In the genomic region with DNA sequence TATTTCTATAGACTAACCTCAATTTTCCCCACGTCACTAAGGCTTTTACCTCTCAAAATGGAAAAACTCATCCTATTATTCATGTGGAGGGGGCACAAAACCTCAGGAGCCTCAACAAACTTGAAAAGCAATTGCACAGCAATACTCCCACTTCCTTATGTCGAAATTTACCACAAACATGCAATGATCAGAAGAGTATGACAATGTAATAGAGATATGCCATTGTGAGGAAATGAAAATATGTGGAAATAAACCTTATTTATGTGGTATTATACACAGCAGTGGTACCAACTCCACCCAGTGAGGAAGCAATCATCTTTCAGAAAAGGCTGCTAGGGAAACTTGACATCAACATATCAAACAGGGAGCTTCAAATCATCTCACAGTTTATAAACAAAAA, we compare ENCODE assay signal across 26 mouse cellular contexts. TPM values are rescaled to one million over a fixed set of nuclear protein-coding genes. Genes with fewer than 3 reads are reported as not detected.
"Had no signal": no experiment of that assay in that cellular context is flagged by ENCODE, and none has a peak within 500 bp of the region (broad histone marks: within the 10 kb centered on the region; RNA-seq: fewer than 3 reads in every experiment).

No protein-coding gene starts in this region.

- H3K4me1 ChIP-seq: liver, embryonic 13.5 days; liver, embryonic 15.5 days; lung, embryonic 15.5 days; midbrain, embryonic 12.5 days; midbrain, embryonic 15.5 days; neural tube, embryonic 13.5 days; neural tube, embryonic 15.5 days; stomach, embryonic 15.5 days had no signal

- H3K9me3 ChIP-seq: liver, embryonic 13.5 days; liver, embryonic 15.5 days; lung, embryonic 15.5 days; midbrain, embryonic 10.5 days; midbrain, embryonic 12.5 days; midbrain, embryonic 15.5 days; neural tube, embryonic 13.5 days; neural tube, embryonic 15.5 days; stomach, embryonic 15.5 days had no signal

- ATAC-seq: liver, postnatal 0 days; lung, postnatal 0 days; midbrain, embryonic 15.5 days had no signal

- H3K4me3 ChIP-seq: liver, embryonic 13.5 days; liver, embryonic 15.5 days; lung, embryonic 15.5 days; midbrain, embryonic 10.5 days; midbrain, embryonic 12.5 days; midbrain, embryonic 15.5 days; myocyte; neural tube, embryonic 13.5 days; neural tube, embryonic 15.5 days; stomach, embryonic 15.5 days had no signal

- DNase-seq: liver, embryonic 13.5 days; liver, postnatal 0 days; lung, adult 2 months; lung, postnatal 4 days; retina, postnatal 1 day; right cerebral cortex, adult 18-20 months; right cerebral cortex, postnatal 14 days; thymus, adult 2 months; thymus, postnatal 36 days had no signal

- H3K36me3 ChIP-seq: liver, embryonic 13.5 days; liver, embryonic 15.5 days; lung, embryonic 15.5 days; midbrain, embryonic 10.5 days; midbrain, embryonic 12.5 days; midbrain, embryonic 15.5 days; neural tube, embryonic 13.5 days; neural tube, embryonic 15.5 days; stomach, embryonic 15.5 days had no signal

- H3K27ac ChIP-seq: liver, embryonic 13.5 days; liver, embryonic 15.5 days; lung, embryonic 15.5 days; midbrain, embryonic 10.5 days; midbrain, embryonic 12.5 days; midbrain, embryonic 15.5 days; neural tube, embryonic 13.5 days; neural tube, embryonic 15.5 days; stomach, embryonic 15.5 days; stomach, postnatal 0 days had no signal

- H3K27me3 ChIP-seq: liver, embryonic 13.5 days; liver, embryonic 15.5 days; lung, embryonic 15.5 days; midbrain, embryonic 12.5 days; midbrain, embryonic 15.5 days; neural tube, embryonic 13.5 days; neural tube, embryonic 15.5 days; stomach, embryonic 15.5 days had no signal

- H3K9ac ChIP-seq: liver, embryonic 13.5 days; liver, embryonic 15.5 days; liver, postnatal 0 days; lung, embryonic 15.5 days; midbrain, embryonic 12.5 days; midbrain, embryonic 15.5 days; neural tube, embryonic 13.5 days; neural tube, embryonic 15.5 days; stomach, embryonic 15.5 days had no signal

- H3K4me2 ChIP-seq: liver, embryonic 11.5 days; liver, embryonic 13.5 days; liver, embryonic 15.5 days; lung, embryonic 15.5 days; midbrain, embryonic 12.5 days; midbrain, embryonic 15.5 days; neural tube, embryonic 13.5 days; neural tube, embryonic 15.5 days; stomach, embryonic 15.5 days had no signal

RNA-seq across cellular contexts. Expression of a gene that starts 2.5 kb away (rescaled TPM):
- total RNA-seq: megakaryocyte-erythroid progenitor cell, adult 5-6 weeks; midbrain, postnatal 0 days had no signal
- polyA plus RNA-seq: midbrain, embryonic 10.5 days; midbrain, embryonic 12.5 days; midbrain, embryonic 15.5 days; midbrain, postnatal 0 days; myocyte; neural tube, embryonic 11.5 days; neural tube, embryonic 13.5 days; neural tube, embryonic 15.5 days; spleen, adult 2 months; testis, adult 2 months had no signal
